Mouse (Mus musculus) Patski (cell line): ENCODE results near the gene Asic1. TPM values are rescaled to one million over a fixed set of nuclear protein-coding genes. Genes with fewer than 3 reads are reported as not detected.
"Not testable (repeated sequence)": the region's sequence is repeated elsewhere in the genome, so short reads cannot be mapped to it uniquely, and the experiment has no call there.

Experiments used
- ATAC-seq: fragments of 100-300 bp; one replicate; pipeline ENCODE4 v1.8.0; 2021
- CTCF ChIA-PET: fragments of 350-600 bp; sonication (Branson Sonifier 250); formaldehyde crosslinking; loops from one replicate; lab custom pipeline; 2022; ENCODE audit warnings: inconsistent platforms; lab: Charles Lee
- POLR2A ChIA-PET: fragments of 350-600 bp; sonication (Branson Sonifier 250); formaldehyde crosslinking; loops from one replicate; lab custom pipeline; 2022; ENCODE audit warnings: antibody characterized with exemption, inconsistent platforms; lab: Charles Lee
- DNase-seq: peaks from one replicate; pipeline ENCODE4 v3.0.0-alpha.2; 2011; ENCODE audit warnings: low read depth, low spot score
- H3K27me3 ChIP-seq: fragments of 371-371 bp; one replicate; pipeline ENCODE4 v1.5.1; 2021
- CTCF ChIP-seq: fragments of 100-300 bp; IDR thresholded peaks from one replicate; pipeline ENCODE4 v1.5.1; 2021
- in situ Hi-C: fragments of 300-500 bp; cut with MboI; formaldehyde crosslinking; loops from 3 replicates; pipeline ENCODE4 v1.11.1; 2018; ENCODE audit warnings: low pct_unique_long_range_greater_than_20kb, mixed read lengths
- polyA plus RNA-seq: library from polyadenylated mRNA; unstranded; gene quantifications from one replicate; pipeline ENCODE4 v1.2.3, GENCODE M21; 2021

Asic1 gene
- polyA plus RNA-seq, 1 experiment from 2014 or later = 7.6 TPM

DNA sequence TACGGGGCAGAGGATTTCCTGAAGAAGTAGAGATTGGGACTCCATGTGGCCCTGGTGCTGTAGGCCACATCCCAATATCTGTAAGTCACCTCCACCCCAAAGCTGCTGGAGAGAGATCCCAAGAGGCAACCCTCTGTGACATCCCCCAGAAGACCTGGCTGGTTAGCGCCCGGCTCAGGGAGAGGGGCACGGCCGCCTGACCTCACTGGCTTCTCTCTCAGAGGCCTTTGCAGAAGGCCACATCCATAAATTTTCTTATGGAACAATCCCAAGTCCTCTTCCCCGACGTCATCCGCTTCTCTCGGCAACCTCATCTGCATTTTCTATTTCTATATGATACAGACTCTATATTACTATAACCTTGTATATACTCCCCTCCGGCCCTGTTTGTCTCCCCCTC is 29.5 kb downstream of the Asic1 start:
- no peak for ATAC-seq
- POLR2A ChIA-PET = no interaction called here
- CTCF ChIA-PET = interaction anchor here (1.2 kb wide), 1 partner anchor 11 kb away, joined by 5 read pairs; no protein-coding TSS in a partner anchor
- DNase-seq = no peak
- no peaks in the 10 kb centered on the region for H3K27me3 ChIP-seq
- no peak for TF ChIP-seq CTCF
- in situ Hi-C loops = no loop called here

DNA sequence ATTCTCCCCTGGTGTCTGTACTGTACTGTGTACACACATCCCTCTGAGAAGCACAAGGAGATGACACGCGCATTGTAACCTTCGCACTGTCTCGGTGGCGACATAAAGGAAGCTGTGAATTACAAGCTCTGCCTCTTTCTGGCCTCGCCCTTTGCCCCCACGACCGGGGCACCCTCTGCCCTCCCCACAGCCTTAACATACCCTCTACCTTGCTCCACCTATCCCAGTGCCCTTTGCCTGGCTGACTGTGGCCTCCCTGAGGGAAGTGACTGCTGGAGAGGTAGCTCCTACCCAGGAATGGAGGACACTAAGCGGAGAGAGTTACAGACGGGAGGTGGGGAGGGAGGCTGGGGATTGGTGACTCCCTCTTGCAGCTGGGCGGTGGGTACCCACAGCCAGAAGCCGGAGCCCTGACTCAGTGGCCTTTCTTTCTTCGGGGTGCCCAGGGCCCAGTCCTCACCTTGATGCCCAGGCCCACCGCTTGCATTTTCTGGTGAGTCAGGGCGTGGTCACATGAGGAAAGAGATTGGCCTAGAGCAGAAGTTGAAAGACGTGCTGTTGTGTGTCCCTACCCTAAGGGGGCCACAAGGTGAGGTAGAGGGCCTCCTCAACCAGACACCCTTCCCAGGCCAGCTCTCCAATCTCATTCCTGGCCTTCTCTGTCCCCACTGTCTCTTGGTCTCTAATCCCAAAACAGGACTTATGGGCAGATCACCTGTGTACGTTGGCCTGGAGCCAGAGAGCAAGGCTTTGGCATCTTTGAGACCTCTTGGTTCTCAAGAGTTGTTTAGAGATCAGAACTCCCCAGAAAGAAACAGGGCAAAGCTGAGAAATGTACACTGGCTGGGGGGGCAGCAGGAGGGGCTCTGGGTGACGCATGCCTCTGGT is 30.3 kb downstream of the Asic1 start:
- ChIA-PET POLR2A (interaction anchor here (0.8 kb wide), 1 partner anchor 23 kb away, joined by 3 read pairs; no protein-coding TSS in a partner anchor), CTCF (interaction anchor here (1.2 kb wide), 1 partner anchor 12 kb away, joined by 5 read pairs; no protein-coding TSS in a partner anchor)

DNA sequence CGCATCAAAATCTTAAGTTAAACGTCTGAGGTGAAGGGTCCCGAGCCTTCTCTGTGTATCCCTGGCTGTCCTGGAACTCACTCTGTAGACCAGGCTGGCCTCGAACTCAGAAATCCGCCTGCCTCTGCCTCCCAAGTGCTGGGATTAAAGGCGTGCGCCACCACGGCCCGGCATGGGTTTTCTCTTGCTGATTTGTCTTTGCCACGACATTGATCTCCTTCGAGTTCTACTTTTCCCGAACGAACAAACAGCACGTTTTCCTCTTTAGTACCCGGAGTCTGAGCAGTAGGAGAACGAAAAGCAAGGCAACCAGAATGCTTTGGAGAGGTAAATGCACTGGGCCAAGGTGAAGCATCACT is 31.5 kb downstream of the Asic1 start:
- DNase-seq, ATAC-seq, in situ Hi-C loops, H3K27me3 ChIP-seq, CTCF ChIA-PET: not testable (repeated sequence)
- POLR2A ChIA-PET = interaction anchor here (0.6 kb wide), 1 partner anchor 303 kb away, joined by 3 read pairs; no protein-coding TSS in a partner anchor

More for the DNA sequence above, 30.3 kb downstream of the Asic1 start:
- no peak for ATAC-seq
- in situ Hi-C loops = no loop called here
- no peak for DNase-seq
- TF ChIP-seq CTCF = no peak
- no peaks in the 10 kb centered on the region for H3K27me3 ChIP-seq

DNA sequence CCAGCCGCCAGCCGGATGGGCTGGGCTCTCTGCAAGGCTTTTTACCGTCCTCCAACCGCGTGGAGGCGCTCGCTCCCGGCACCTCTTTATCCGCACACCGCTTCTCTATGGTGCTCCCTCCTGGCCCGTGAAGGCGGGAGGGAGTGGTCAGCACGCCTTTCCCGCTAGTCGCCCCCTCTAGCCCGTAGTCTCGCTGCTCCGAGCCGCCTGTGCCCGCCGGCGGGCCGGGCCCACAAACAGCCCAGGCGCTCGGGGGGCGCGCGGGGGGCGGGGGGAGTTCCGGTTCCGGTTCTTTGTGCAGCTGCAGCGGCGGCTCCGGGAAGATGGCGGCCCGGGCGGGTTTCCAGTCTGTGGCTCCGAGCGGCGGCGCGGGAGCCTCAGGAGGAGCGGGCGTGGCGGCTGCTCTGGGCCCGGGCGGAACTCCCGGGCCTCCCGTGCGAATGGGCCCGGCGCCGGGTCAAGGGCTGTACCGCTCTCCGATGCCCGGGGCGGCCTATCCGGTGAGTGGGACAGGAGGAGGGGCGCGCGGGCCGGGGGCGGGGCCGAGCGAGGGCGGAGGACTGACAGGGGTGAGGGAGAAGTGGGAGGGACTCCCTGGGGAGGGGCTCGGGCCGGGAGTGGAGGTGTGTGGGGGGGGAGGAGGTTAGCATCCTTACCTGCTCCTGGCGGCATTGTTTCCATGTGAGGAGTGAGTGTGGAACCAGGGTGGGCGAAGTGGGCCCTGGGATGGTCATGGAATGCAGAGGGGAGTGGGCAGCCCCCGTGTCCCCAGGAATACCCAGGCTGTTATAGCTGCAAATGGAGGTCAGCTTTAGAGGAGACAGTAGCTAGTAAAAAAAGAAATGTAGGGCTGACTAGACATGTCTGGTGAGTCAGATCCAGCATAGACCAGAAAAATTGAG is 32.1 kb downstream of the Asic1 start, which contains the start of gene Smarcd1:
TSS of gene Smarcd1 (plus strand) at position 131 of the 902 bp plus-strand sequence.
- no peaks in the 10 kb centered on the region for H3K27me3 ChIP-seq
- in situ Hi-C loops = no loop called here
- POLR2A ChIA-PET = interaction anchor here (1.1 kb wide), 1 partner anchor 38 kb away, joined by 3 read pairs; no protein-coding TSS in a partner anchor
- ATAC-seq (peak; percentile 63), DNase-seq (peak; percentile 68)
- TF ChIP-seq CTCF = no peak
- CTCF ChIA-PET = interaction anchor here (0.9 to 1.1 kb wide), 2 partner anchors 9 to 22 kb away, joined by 3 read pairs; no protein-coding TSS in a partner anchor

DNA sequence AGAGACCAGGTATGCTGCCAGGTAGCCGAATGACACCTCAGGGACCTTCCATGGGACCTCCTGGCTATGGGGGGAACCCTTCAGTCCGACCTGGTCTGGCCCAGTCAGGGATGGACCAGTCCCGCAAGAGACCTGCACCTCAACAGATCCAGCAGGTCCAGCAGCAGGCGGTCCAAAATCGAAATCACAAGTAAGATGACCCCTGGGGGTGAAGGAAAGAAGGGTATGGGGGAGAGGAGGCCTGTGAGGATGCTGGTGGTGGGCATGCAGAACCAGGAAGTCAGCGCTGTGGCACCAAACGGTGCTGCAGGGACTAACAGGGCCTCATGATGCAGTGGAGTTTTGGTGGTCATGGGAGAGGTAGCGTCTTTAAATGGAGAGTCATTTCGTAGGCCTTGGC is 32.9 kb downstream of the Asic1 start:
- ChIA-PET POLR2A (interaction anchor here (1.1 kb wide), 1 partner anchor 39 kb away, joined by 3 read pairs; no protein-coding TSS in a partner anchor), CTCF (interaction anchor here (0.9 to 1.1 kb wide), 2 partner anchors 8 to 21 kb away, joined by 3 read pairs; no protein-coding TSS in a partner anchor)
- in situ Hi-C loops = no loop called here
- ATAC-seq (no peak), DNase-seq (no peak)
- no peak for TF ChIP-seq CTCF
- no peaks in the 10 kb centered on the region for H3K27me3 ChIP-seq

DNA sequence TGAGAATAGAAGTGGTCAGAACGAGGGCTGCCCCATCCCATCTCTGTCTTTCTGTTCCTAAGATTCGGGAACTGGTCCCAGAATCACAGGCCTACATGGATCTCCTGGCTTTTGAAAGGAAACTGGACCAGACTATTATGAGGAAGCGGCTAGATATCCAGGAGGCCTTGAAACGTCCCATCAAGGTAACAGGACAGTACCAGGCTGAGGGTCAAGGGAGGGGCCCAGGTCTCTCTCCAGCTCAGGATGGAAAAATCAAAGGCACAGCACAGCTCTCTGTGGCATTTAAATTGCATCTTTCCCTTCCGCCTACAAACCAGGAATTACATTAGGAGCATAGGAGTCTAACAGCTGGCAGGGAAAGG is 33.5 kb downstream of the Asic1 start:
- POLR2A ChIA-PET = interaction anchor here (1.1 kb wide), 1 partner anchor 36 kb away, joined by 3 read pairs; no protein-coding TSS in a partner anchor

DNA sequence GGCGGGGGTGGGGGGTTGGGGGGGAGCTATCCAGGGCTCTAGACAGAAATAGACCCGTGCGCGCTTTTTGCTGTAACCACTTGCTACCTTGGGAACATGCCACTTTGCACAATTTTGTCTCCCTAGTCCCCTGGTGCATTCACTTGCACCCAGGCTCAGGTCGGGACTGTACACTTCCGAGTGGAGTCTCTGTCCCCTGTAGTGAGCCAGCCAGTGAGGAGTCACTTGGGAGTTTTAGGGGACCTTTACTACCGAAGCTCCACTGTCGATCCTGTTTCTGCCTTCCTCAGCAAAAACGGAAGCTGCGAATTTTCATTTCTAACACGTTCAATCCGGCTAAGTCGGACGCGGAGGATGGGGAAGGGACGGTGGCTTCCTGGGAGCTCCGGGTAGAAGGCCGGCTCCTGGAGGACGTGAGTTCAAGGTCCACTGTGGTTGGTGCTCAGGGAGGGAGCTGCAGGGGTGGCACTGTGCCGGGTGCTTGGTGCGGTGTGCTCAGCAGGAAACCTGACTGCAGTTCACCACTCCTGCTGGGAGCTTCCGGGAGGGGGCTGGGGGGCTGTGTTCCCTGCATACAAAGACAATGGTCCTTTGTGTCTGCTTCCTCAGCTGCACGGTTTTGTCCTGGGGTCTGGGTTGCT is 34.0 kb downstream of the Asic1 start:
- H3K27me3 ChIP-seq = no peaks in the 10 kb centered on the region
- DNase-seq (no peak), ATAC-seq (no peak)
- in situ Hi-C loops = no loop called here
- POLR2A ChIA-PET = interaction anchor here (1.1 kb wide), 1 partner anchor 35 kb away, joined by 3 read pairs; no protein-coding TSS in a partner anchor
- TF ChIP-seq CTCF = no peak
- CTCF ChIA-PET = interaction anchor here (1.2 to 1.3 kb wide), 3 partner anchors 11 to 22 kb away, joined by 3 to 4 read pairs (median 3); partner anchors contain the start of gene Cox14

More for the DNA sequence above, 33.5 kb downstream of the Asic1 start:
- TF ChIP-seq CTCF = no peak
- DNase-seq (no peak), ATAC-seq (no peak)
- H3K27me3 ChIP-seq = no peaks in the 10 kb centered on the region
- in situ Hi-C loops = no loop called here
- CTCF ChIA-PET = interaction anchor here (1.2 to 1.3 kb wide), 2 partner anchors 20 to 22 kb away, joined by 3 to 4 read pairs; partner anchors contain the start of gene Cox14

DNA sequence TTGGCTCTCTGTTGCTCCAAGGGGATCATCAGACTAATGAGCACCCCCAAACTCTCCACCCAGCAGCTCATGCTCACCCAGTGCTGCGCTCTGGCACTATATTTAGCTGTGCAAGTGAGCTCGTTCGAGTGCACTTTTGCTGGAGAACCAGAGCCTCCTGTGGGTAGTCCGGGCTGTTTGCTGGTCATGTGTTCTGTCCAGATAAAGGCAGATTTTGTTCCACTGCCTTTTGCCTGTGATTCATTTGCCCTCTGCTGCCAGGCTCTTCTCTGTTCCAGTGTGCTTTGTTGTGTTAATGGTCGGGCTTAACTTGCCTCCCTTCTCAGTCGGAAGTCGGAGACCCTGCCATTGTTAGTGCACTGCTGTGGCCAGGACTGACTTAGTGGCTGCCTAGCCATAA is 34.7 kb downstream of the Asic1 start:
- ChIA-PET CTCF (interaction anchor here (1.2 to 1.3 kb wide), 3 partner anchors 10 to 21 kb away, joined by 3 to 4 read pairs (median 3); partner anchors contain the start of gene Cox14), POLR2A (interaction anchor here (1.1 kb wide), 1 partner anchor 34 kb away, joined by 3 read pairs; no protein-coding TSS in a partner anchor)
- no peaks in the 10 kb centered on the region for H3K27me3 ChIP-seq
- in situ Hi-C loops = no loop called here
- no peak for TF ChIP-seq CTCF
- ATAC-seq (no peak), DNase-seq (no peak)

DNA sequence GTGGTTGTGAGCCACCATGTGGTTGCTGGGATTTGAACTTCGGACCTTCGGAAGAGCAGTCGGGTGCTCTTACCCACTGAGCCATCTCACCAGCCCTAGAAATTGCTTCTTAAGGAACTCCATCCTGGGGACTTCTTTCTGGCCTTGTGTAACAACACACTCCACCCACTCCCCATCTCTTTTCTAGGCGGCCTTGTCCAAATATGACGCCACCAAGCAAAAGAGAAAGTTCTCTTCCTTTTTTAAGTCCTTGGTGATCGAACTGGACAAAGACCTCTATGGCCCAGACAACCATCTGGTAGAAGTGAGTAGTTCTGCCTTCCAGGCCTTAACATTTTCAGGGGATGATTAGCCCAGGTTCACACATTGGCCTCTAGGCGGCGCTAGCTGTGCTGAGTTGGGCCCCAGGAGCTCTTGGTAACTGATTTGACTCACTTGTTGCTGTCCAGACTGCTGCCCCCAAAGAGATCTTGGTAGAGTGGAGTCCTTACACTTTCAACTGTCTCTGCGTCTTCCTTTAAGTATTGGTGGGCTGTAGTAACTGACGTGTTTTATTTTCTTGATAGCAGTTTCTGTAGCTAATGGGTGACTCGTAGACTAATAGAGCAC is 35.4 kb downstream of the Asic1 start, which contains the start of gene Gm17349:
TSS of gene Gm17349 (minus strand) at position 51 of the 609 bp plus-strand sequence.
- no peaks in the 10 kb centered on the region for H3K27me3 ChIP-seq
- in situ Hi-C loops = no loop called here
- ChIA-PET POLR2A (no interaction called here), CTCF (interaction anchor here (0.8 to 2.7 kb wide), 10 partner anchors 10 to 199 kb away, joined by 3 to 22 read pairs (median 3); partner anchors contain the start of gene Cox14)
- ATAC-seq (peak; percentile 46), DNase-seq (peak; percentile 24)
- no peak for TF ChIP-seq CTCF
